Mouse (Mus musculus): ENCODE measurements around the gene Usp22. TPM values are rescaled to one million over a fixed set of nuclear protein-coding genes. Genes with fewer than 3 reads are reported as not detected.
"Not testable (repeated sequence)": the region's sequence is repeated elsewhere in the genome, so short reads cannot be mapped to it uniquely, and the experiment has no call there.

Gene Usp22
- total RNA-seq, 1 experiment from 2014 or later = 71.2 TPM

- no peak for ATAC-seq (replicated peaks; ENCODE audit: low read depth, poor library complexity, severe bottlenecking)
Observed at GRCm38 (mm10) chr11:61192779-61193178, 17.9 kb upstream of the Usp22 start.

DNA sequence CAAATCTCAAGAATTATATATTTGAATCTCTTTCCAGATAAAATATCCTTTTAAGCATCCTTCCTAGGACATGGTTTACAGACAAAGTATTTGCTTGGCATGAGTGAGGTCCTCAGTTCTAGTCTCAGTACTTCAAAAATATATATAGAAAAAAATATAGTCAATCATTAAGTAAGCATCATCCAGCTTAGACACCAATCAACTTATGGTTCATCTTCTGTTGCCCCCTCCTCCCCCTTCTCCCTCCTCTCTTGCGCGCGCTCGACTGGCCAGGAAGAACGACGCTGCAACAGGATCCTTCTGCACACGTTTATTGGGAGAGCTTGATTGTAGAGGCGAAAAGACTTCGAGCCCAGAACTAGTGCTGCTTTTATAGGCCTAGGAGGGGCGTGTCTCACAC lies 17.3 kb upstream of the Usp22 start:
- ATAC-seq (replicated peaks; ENCODE audit: low read depth, poor library complexity, severe bottlenecking) = not testable (repeated sequence)

DNA sequence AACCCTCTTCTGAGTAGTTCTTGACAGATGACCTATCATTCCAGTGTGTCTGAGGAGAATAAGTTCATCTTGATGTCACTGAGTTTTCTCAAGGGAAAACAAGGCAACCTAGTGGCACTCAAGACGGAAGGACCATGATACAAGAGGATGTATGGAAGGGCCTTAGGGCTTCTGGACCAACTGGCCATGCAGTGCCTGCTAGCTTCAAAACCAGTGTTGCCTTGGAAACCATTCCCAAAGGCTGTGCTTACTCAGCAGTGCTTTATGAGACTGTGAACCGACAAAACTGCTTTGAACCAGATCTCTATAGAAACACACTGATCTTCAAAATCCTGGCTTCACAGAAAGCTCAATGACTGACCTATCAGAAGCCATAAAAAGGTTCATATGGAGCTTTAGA lies 15.9 kb upstream of the Usp22 start:
- ATAC-seq (replicated peaks; ENCODE audit: low read depth, poor library complexity, severe bottlenecking) = no peak

DNA sequence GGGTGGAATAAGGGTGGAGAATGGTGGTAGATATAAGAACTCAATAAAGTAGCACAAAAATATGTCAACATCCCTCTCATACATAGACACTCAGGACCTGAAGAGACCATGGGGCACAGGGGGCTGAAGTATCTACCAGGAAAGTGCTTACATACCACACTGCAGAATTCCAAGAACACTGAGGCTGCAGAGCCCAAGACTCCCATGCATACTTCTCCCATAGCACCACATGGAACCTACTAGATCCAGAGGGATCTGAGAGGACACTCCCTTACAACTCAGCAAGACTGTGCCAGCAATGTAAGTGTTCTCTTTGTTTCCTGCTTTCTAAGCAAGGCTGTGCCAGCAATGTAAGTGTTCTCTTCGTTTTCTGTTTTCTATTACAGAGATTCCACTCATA lies 9.0 kb upstream of the Usp22 start:
- no peak for ATAC-seq (replicated peaks; ENCODE audit: low read depth, poor library complexity, severe bottlenecking)

GRCm38 (mm10) chr11:61181624-61182023 lies 6.8 kb upstream of the Usp22 start:
- no peak for ATAC-seq (replicated peaks; ENCODE audit: low read depth, poor library complexity, severe bottlenecking)

DNA sequence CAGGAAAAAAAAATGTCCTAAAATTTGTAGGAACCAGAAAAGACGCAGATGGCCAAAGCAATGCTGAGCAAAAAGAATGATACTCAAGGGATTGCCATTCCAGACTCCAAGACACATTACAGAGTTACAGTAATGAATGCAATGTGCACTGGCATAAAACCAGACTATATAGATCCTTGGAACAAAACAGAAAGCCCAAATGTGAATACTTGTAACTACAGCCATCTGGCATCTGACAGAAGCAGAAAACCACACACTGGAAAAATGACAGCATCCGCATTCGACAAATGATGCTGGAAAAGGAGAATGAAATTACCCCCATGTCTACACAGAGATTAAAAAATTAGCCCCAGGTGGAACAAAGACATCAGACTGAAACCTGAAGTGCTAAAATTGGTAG lies 5.5 kb upstream of the Usp22 start:
- ATAC-seq (replicated peaks; ENCODE audit: low read depth, poor library complexity, severe bottlenecking) = no peak

- ATAC-seq (replicated peaks; ENCODE audit: low read depth, poor library complexity, severe bottlenecking) = no peak
Observed at GRCm38 (mm10) chr11:61176321-61176720, 1.5 kb upstream of the Usp22 start.

DNA sequence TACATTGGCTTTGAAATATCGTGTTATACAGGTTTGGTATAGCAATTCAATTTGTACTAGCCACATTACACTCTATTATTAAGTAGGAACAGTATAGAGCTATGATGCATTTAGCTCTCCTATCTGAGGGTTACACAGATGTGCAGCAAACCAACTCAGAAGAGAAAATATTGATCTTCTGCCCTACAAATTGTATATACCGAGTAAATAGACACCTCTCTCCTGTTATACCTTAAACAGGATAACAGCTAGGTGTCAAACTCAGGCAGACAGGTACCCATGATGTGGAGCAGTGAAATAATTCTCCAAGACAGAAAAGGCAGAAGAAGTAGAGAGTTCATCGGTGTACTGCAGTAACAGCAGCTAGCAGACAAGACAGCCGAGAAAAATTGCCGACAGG lies 923 bp upstream of the Usp22 start:
- ATAC-seq (replicated peaks; ENCODE audit: low read depth, poor library complexity, severe bottlenecking) = no peak

DNA sequence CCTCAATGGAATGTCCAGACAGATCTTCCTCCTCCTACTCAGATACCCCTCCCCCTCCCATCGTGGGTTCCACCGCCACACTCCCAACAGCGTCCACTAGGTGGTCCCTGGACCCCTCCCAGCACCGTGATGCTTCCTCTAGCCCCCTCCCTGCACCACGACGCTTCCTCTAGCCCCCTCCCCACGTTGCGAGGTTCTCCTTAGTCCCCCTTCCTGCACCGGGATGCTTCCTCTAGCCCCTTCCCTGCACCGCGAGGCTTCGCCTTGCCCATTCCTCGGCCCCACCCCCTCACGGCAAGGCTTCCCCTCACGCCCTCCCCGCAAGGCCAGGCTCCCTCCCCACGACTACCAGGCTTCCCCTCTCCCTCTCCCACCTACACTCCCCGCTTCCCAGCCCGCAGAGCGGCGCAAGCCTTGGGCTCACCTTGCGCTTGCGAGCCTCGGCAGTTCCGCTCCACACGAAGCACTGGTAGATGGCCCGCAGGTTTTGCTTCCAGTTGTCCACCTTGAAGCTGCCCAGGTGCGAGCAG lies 499 bp downstream of the Usp22 start:
- ATAC-seq (replicated peaks; ENCODE audit: low read depth, poor library complexity, severe bottlenecking) = peak; percentile 16; the same call in 1 of the 2 replicates

DNA sequence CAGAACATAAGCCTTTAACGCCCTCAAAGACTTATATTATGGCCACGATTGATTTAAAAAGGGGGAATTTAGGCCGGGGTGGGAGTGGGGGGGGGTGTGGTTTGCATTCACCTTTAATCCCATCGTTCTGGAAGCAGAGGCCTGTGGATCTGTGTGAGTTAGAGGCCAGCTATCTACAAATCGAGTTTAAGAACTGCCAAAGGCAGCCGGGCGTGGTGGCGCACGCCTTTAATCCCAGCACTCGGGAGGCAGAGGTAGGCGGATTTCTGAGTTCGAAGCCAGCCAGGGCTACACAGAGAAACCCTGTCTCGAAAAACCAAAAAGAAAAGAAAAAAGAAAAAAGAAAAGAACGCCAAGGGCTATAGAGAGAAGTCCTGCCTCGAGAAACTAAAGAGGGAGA lies 1.4 kb downstream of the Usp22 start:
- ATAC-seq (replicated peaks; ENCODE audit: low read depth, poor library complexity, severe bottlenecking) = not testable (repeated sequence)

DNA sequence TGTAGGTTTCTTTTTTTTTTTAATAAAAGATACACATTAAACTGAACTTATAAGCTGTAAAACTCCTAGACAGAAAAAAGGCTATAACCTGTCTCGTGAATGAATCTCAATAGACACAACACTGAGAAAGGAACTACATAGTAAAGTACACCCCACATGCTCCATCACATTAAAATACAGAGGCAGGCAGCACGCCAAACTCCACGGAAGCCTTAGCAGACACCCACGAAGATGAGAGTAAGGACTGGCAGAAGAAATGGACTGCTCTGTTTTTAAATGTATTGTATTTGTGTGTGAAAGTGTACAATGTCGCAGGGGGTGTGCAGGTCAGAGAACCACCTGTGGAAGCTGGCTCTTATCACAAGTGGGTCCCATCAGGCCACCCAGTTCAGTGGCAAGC lies 4.7 kb downstream of the Usp22 start:
- no peak for ATAC-seq (replicated peaks; ENCODE audit: low read depth, poor library complexity, severe bottlenecking)

- no peak for ATAC-seq (replicated peaks; ENCODE audit: low read depth, poor library complexity, severe bottlenecking)
Observed at GRCm38 (mm10) chr11:61164881-61165280, 10.0 kb downstream of the Usp22 start.

DNA sequence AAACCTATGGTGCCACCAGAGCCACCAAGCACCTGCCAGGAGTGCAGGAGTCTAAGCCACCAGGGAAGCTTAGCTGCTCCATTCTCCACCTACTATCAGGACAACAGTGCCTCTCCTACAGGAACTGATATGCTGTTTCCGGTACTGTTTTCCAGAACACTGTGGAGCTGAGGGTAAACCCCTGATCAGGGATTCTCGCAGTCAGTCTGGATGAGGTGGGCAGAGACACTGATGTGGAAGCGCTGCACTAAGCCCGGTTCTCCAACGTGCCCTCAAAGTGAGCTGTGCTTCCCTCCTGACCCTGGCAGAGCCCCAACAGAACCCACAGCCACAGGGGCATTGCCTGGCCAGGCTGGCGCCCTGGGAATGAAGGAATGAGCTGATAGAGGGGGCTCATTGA lies 10.5 kb downstream of the Usp22 start:
- no peak for ATAC-seq (replicated peaks; ENCODE audit: low read depth, poor library complexity, severe bottlenecking)

- no peak for ATAC-seq (replicated peaks; ENCODE audit: low read depth, poor library complexity, severe bottlenecking)
Observed at GRCm38 (mm10) chr11:61163341-61163740, 11.5 kb downstream of the Usp22 start.

DNA sequence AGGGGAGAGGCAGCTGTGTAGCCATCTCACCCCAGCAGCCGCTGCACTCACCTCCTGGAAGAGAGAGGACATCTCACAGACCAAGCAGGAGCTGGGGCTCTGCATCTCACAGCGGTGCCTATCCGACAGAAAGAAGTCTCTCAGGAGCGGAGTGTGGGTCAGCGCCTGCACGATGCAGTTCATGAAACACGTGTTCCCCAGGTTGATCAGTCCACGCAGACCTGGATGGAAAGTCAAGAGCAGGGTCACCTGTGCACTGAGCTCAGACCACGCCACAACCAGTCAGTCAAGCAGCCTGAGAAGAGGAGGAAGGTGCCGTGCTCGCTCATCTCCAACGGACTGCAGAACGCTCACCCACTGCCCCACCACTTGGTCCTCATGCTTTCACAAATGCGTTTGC lies 12.1 kb downstream of the Usp22 start:
- no peak for ATAC-seq (replicated peaks; ENCODE audit: low read depth, poor library complexity, severe bottlenecking)

- ATAC-seq (replicated peaks; ENCODE audit: low read depth, poor library complexity, severe bottlenecking) = no peak
Observed at GRCm38 (mm10) chr11:61161121-61161520, 13.7 kb downstream of the Usp22 start.

DNA sequence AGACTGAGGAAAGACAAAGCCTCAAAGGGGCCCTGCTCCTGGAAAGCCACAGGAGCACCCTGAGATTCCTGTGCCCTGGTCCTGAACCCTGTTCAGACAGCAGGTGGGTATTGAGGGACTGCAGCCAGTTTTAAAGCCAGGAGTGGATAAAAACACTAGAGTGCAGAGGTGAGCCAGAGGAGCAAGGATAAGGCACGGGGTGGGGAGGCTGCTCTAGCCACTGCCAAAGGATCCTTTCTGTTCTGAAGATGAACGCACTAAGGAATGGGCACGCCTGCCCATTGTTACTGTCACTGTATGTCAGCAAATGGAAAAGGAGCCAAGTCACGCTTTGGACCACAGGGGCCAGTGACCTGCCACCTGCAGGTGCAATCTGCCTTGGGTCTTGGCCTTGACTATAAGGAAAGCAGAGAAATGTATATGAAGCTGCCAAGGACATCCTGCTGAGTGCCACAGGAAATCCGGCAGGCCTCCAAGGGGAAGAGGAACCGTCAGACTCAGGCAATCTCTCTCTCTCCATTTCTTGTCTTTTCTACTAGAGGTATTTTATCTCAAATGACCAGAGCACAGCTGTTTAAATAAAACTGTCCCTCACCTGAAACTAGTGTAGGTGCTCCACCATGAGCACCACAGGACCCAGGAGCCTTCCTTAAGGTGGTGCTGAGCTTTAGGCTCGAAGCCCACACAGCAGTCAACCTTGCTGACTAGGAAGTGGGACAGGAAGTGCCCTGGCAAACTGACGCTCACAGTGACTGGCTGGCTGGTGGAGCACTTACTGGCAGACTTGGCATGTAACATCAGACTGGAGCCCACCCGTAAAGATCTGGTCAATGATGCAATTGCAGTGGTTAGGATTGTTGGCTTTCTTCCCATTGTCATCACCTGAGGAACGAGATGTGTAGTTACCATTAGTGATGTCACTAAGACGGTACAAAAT lies 14.8 kb downstream of the Usp22 start:
- ATAC-seq (replicated peaks; ENCODE audit: low read depth, poor library complexity, severe bottlenecking) = peak; percentile 78

DNA sequence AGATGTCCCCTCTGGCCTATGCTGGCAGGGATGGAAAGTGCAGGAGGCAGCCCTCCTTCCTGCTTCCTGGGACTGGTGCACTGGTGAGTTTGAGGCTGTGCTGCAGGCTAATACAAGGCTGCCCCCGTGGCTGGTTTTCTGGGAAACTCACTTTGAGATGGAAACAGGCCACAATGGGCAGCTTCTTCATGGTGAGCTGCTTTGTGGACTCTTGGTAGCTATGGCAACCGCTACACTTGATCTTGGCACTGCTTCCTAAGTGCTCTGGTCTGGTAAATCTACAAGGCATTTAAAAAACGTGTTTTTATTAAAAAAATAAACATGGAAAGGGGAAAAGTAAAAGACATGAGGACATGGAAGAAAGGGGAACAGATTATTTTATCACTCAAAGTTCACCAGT lies 16.7 kb downstream of the Usp22 start:
- ATAC-seq (replicated peaks; ENCODE audit: low read depth, poor library complexity, severe bottlenecking) = no peak

DNA sequence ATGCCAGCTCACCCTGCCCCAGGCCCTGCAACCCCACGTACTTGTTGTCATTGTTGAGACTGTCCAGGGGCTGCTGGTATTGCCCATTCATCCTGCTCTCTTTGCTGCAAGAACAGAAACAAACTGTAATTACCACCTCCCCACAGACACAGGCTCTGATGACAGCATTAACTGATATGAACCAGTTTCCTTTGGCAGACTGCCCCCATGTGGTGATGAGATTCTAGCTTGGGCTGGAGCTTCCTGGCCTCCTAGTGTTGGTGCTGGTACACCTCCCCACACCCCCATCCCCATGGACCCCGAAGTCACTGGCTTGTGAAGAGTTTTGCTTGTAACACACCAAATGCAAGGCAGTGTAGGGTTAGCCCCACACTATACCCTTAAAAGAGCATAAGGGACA lies 19.1 kb downstream of the Usp22 start:
- ATAC-seq (replicated peaks; ENCODE audit: low read depth, poor library complexity, severe bottlenecking) = peak; percentile 58

GRCm38 (mm10) chr11:61150233-61151001 lies 24.4 kb downstream of the Usp22 start:
- no peak for ATAC-seq (replicated peaks; ENCODE audit: low read depth, poor library complexity, severe bottlenecking)

GRCm38 (mm10) chr11:61147300-61147683 lies 27.6 kb downstream of the Usp22 start:
- no peak for ATAC-seq (replicated peaks; ENCODE audit: low read depth, poor library complexity, severe bottlenecking)
